Comparison of ENCODE assay signal across 8 mouse cellular contexts in the genomic region with DNA sequence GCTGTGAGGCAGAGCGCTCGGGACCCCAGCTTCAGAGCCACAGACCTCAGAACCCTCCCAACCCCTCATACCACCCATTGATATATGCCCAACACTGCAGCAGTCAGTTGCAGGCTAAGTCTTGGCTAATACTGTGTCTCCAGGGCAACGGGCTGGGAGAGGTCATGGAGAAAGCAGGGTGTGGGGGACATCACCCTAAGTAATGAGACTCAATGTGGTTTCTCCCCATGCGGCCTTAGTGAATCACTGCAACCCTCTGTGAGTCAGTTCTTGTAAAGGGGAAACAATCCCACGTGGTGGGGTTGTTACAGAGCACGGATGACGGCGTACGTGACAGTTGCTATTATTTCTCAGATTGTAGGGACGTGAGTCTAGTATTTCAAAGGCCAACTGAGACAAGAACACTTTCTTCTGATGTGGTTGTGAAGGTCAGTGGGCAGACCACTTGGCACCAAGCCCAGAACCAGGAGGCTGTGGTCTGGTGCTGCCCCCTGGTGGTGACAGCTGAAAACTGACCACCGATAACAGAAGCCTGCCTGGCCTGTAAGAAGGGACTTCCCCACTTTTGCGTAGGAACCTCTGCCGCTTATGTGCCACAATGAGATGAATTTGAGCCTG. TPM values are rescaled to one million over a fixed set of nuclear protein-coding genes. Genes with fewer than 3 reads are reported as not detected.
DNase-seq lines count a peak whose midpoint lies in the region; ATAC-seq and TF ChIP-seq lines count a peak whose summit lies in the region.

No protein-coding gene starts in this region.

- intact Hi-C loops in left cerebral cortex, postnatal 4 days (cut with DNase I) = no loop called here

- TF ChIP-seq POLR2A in cortical plate, adult 2 months (IDR thresholded peaks at IDR 0.05; ENCODE audit: extremely low read depth, insufficient read depth, low read length) = no peak

- no peaks in the 10 kb centered on the region; the same call in 1 of the 2 replicates for H3K4me1 ChIP-seq in heart, embryonic 11.5 days (ENCODE audit: control insufficient read depth, insufficient read depth, low read length)
- H3K4me1 ChIP-seq in cortical plate, adult 2 months (ENCODE audit: control insufficient read depth, insufficient read depth, low read length) = no peaks in the 10 kb centered on the region
- peaks cover 3% of the 10 kb centered on the region; the same call in 1 of the 2 replicates for H3K4me1 ChIP-seq in intestine, embryonic 16.5 days (ENCODE audit: control insufficient read depth, insufficient read depth, low read length)
- H3K4me1 ChIP-seq in midbrain, embryonic 15.5 days = peaks cover 4% of the 10 kb centered on the region; the same call in 1 of the 2 replicates

- H3K27ac ChIP-seq in heart, embryonic 11.5 days (ENCODE audit: low read depth, low read length) = no peak overlapping the region
- H3K27ac ChIP-seq in cortical plate, adult 2 months (ENCODE audit: insufficient read depth, low read length) = no peak overlapping the region
- H3K27ac ChIP-seq in intestine, embryonic 16.5 days (ENCODE audit: low read length) = no peak overlapping the region
- H3K27ac ChIP-seq in midbrain, embryonic 15.5 days = no peak overlapping the region

- peak; percentile 87 for TF ChIP-seq CTCF in cortical plate, adult 2 months (IDR thresholded peaks at IDR 0.05; ENCODE audit: extremely low read depth, insufficient read depth, low read length)

- H3K9ac ChIP-seq in heart, embryonic 11.5 days (ENCODE audit: low read depth, low read length) = no peak overlapping the region
- no peak overlapping the region for H3K9ac ChIP-seq in intestine, embryonic 16.5 days (ENCODE audit: low read depth, low read length)
- no peak overlapping the region for H3K9ac ChIP-seq in midbrain, embryonic 15.5 days

- no peaks in the 10 kb centered on the region; the same call in 1 of the 2 replicates for H3K36me3 ChIP-seq in heart, embryonic 11.5 days (ENCODE audit: control insufficient read depth, insufficient read depth, low read length)
- no peaks in the 10 kb centered on the region; the same call in 1 of the 2 replicates for H3K36me3 ChIP-seq in intestine, embryonic 16.5 days (ENCODE audit: control insufficient read depth, insufficient read depth, low read length)
- no peaks in the 10 kb centered on the region for H3K36me3 ChIP-seq in midbrain, embryonic 15.5 days (replicated peaks)

- WGBS in heart, embryonic 11.5 days (ENCODE audit: insufficient replicate concordance) = 45% methylated on average over 13 of the region's 13 CpGs
- 48% methylated on average over 13 of the region's 13 CpGs for WGBS in intestine, embryonic 16.5 days
- 34% methylated on average over 13 of the region's 13 CpGs for WGBS in midbrain, embryonic 15.5 days

- no peak overlapping the region for H3K4me3 ChIP-seq in heart, embryonic 11.5 days (ENCODE audit: low read depth, low read length)
- H3K4me3 ChIP-seq in cortical plate, adult 2 months (ENCODE audit: insufficient read depth, low read length) = no peak overlapping the region
- no peak overlapping the region for H3K4me3 ChIP-seq in intestine, embryonic 16.5 days (ENCODE audit: low read length)
- no peak overlapping the region for H3K4me3 ChIP-seq in midbrain, embryonic 15.5 days

- ATAC-seq in heart, embryonic 11.5 days (replicated peaks; ENCODE audit: insufficient number of reproducible peaks, low FRiP score, low TSS enrichment) = no peak
- ATAC-seq in intestine, embryonic 16.5 days = peak; percentile 61
- peak; percentile 54 for ATAC-seq in midbrain, embryonic 15.5 days (replicated peaks)

- H3K9me3 ChIP-seq in heart, embryonic 11.5 days (replicated peaks; ENCODE audit: control insufficient read depth, low read length) = no peaks in the 10 kb centered on the region
- H3K9me3 ChIP-seq in intestine, embryonic 16.5 days (ENCODE audit: control insufficient read depth, low read length) = no peaks in the 10 kb centered on the region
- no peaks in the 10 kb centered on the region for H3K9me3 ChIP-seq in midbrain, embryonic 15.5 days

- H3K27me3 ChIP-seq in heart, embryonic 11.5 days (ENCODE audit: control insufficient read depth, insufficient read depth, low read length) = no peaks in the 10 kb centered on the region
- no peaks in the 10 kb centered on the region for H3K27me3 ChIP-seq in intestine, embryonic 16.5 days (replicated peaks; ENCODE audit: control insufficient read depth, insufficient read depth, low read length)
- H3K27me3 ChIP-seq in midbrain, embryonic 15.5 days (replicated peaks) = no peaks in the 10 kb centered on the region

- no peak overlapping the region for H3K4me2 ChIP-seq in heart, embryonic 11.5 days
- H3K4me2 ChIP-seq in intestine, embryonic 16.5 days (ENCODE audit: low read depth, low read length) = no peak overlapping the region
- no peak overlapping the region for H3K4me2 ChIP-seq in midbrain, embryonic 15.5 days

- peak; percentile 98 for DNase-seq in heart, adult 11 months
- peak; percentile 88 for DNase-seq in gastrocnemius, postnatal 10 days
- peak; percentile 87 for DNase-seq in left cerebral cortex, postnatal 4 days
- peak; percentile 61 for DNase-seq in spleen, adult 12 weeks (ENCODE audit: low spot score)

RNA-seq across cellular contexts. Expression of a gene that starts 10.3 kb away (rescaled TPM):
- polyA plus RNA-seq in heart, embryonic 11.5 days (2014; fragmentation: Nextera tagmentation; extraction: Ambion mirVana) = 71.9 and 73.7 TPM in 2 replicates
- 32.0 and 36.5 TPM in 2 replicates for polyA plus RNA-seq in cortical plate, adult 2 months (2012; rRNA removed)
- 10 to 100 TPM; 49.9 to 62.0 TPM for total RNA-seq in gastrocnemius, postnatal 10 days (2021)
- polyA plus RNA-seq in intestine, embryonic 16.5 days (2015; fragmentation: Nextera tagmentation; extraction: Ambion mirVana) = 53.2 and 58.8 TPM in 2 replicates
- total RNA-seq in left cerebral cortex, postnatal 4 days (2021) = 10 to 100 TPM in 1 of 2 experiments, 1 to 10 TPM in 1; 7.6 to 12.6 TPM
- 25.1 and 29.3 TPM in 2 replicates for polyA plus RNA-seq in midbrain, embryonic 15.5 days (2015; fragmentation: Nextera tagmentation; extraction: Ambion mirVana)

RNA-seq across cellular contexts. Expression of a gene that starts 18.2 kb away (rescaled TPM):
- 59.1 and 60.6 TPM in 2 replicates for polyA plus RNA-seq in heart, embryonic 11.5 days (2014; fragmentation: Nextera tagmentation; extraction: Ambion mirVana)
- 50.2 and 55.1 TPM in 2 replicates for polyA plus RNA-seq in cortical plate, adult 2 months (2012; rRNA removed)
- 10 to 100 TPM; 15.0 to 16.2 TPM for total RNA-seq in gastrocnemius, postnatal 10 days (2021)
- 60.0 and 63.3 TPM in 2 replicates for polyA plus RNA-seq in intestine, embryonic 16.5 days (2015; fragmentation: Nextera tagmentation; extraction: Ambion mirVana)
- 10 to 100 TPM; 17.2 to 17.4 TPM for total RNA-seq in left cerebral cortex, postnatal 4 days (2021)
- 21.2 and 22.8 TPM in 2 replicates for polyA plus RNA-seq in midbrain, embryonic 15.5 days (2015; fragmentation: Nextera tagmentation; extraction: Ambion mirVana)

RNA-seq across cellular contexts. Expression of a gene that starts 43.0 kb away (rescaled TPM):
- polyA plus RNA-seq in heart, embryonic 11.5 days (2014; fragmentation: Nextera tagmentation; extraction: Ambion mirVana) = 0.68 and 0.86 TPM in 2 replicates
- 3.2 and 3.4 TPM in 2 replicates for polyA plus RNA-seq in cortical plate, adult 2 months (2012; rRNA removed)
- total RNA-seq in gastrocnemius, postnatal 10 days (2021) = 1 to 10 TPM in 1 of 2 experiments, under 1 TPM in 1; 0.47 to 1.0 TPM
- polyA plus RNA-seq in intestine, embryonic 16.5 days (2015; fragmentation: Nextera tagmentation; extraction: Ambion mirVana) = 1.2 and 1.3 TPM in 2 replicates
- under 1 TPM; 0.54 to 0.58 TPM for total RNA-seq in left cerebral cortex, postnatal 4 days (2021)
- 0.54 and 0.59 TPM in 2 replicates for polyA plus RNA-seq in midbrain, embryonic 15.5 days (2015; fragmentation: Nextera tagmentation; extraction: Ambion mirVana)

RNA-seq across cellular contexts. Expression of a gene that starts 57.7 kb away (rescaled TPM):
- 0.99 and 1.6 TPM in 2 replicates for polyA plus RNA-seq in heart, embryonic 11.5 days (2014; fragmentation: Nextera tagmentation; extraction: Ambion mirVana)
- polyA plus RNA-seq in cortical plate, adult 2 months (2012; rRNA removed) = 62.4 and 65.4 TPM in 2 replicates
- total RNA-seq in gastrocnemius, postnatal 10 days (2021) = 10 to 100 TPM; 55.7 to 60.7 TPM
- 2.9 and 3.5 TPM in 2 replicates for polyA plus RNA-seq in intestine, embryonic 16.5 days (2015; fragmentation: Nextera tagmentation; extraction: Ambion mirVana)
- 100 to 1,000 TPM; 134 to 137 TPM for total RNA-seq in left cerebral cortex, postnatal 4 days (2021)
- 26.0 and 27.8 TPM in 2 replicates for polyA plus RNA-seq in midbrain, embryonic 15.5 days (2015; fragmentation: Nextera tagmentation; extraction: Ambion mirVana)
